Mouse (Mus musculus): ENCODE results near the gene Exd2. TPM values are rescaled to one million over a fixed set of nuclear protein-coding genes. Genes with fewer than 3 reads are reported as not detected.

The Exd2 gene
- 100 to 1,000 TPM in 1 of 2 experiments, 10 to 100 TPM in 1; 97.7 to 134 TPM for total RNA-seq (2021)
- long read RNA-seq, experiment 1, full-length matches to known transcripts: 94 of 117 reads
- long read RNA-seq, experiment 1, partial matches to known transcripts: 9 of 117 reads
- long read RNA-seq, experiment 1, other reads (novel, unspliced or antisense): 14 of 117 reads
- long read RNA-seq, experiment 2, full-length matches to known transcripts: 94 of 124 reads
- long read RNA-seq, experiment 2, partial matches to known transcripts: 10 of 124 reads
- long read RNA-seq, experiment 2, other reads (novel, unspliced or antisense): 20 of 124 reads

DNA sequence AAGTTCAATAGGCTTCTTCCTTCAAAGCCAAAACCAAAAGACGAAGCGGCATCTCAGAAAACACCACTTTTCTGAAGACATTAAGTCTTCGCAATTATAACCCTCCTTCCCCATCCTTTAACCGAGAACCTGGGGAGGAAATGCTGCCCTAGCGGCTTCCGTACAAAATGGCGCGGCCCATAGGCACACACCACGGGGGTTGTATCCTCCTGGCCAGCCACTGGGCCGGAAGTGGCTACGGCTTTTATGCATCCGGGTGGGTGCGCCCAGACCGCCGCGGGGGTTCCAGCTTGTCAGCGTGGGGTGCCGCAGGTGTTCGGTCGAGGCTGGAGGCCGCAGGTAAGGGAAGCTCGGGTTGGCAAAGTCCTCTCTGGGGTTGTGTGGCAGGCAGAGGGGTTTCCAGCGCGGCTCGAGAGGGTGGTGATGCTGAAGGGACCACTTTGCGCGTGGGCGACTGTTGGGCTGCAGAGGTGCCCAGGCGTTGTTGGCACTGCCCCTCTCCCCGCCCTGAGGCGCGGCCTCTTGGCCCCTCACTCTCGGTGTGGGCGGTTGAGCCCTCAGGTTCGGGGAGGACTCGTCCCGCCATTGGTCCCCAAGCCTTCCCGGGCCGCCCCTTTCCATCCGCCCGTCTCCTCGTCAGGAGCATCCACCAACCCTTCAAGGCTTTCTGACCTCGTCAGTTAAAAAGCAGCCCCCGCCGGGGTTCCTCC, at the start of gene Exd2:
Gene Exd2, plus strand, starts transcription at position 154 of the 710 bp plus-strand sequence.
- intact Hi-C loops (cut with DNase I): loop anchor here (10.0 kb wide), 1 partner anchor 308 kb away; no protein-coding TSS in a partner anchor
- peak; percentile 87 to 93 for DNase-seq (ENCODE audit: low spot score in 2 of 2)

DNA sequence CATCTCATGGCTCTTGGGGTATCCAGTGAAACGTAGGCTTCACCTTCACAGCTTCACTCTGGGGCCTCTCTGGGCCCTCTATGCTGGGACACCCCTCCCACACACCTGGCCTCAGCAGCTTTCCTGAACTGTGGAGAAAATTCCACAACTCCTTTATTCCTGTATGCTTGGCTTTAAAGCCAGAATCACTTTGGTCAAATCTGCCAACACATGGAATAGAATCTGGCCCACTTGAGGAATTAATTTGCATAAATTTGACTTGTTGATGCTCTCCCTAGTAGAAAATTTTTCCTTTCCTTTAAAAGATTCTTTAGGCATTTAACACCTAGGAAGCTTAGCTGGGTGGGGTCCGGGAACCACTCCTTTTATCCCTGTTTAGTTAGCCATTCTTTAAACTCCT, 47.8 kb upstream of the Exd2 start:
- intact Hi-C loops (cut with DNase I): no loop called here
- no peak for DNase-seq (ENCODE audit: low spot score in 2 of 2)

DNA sequence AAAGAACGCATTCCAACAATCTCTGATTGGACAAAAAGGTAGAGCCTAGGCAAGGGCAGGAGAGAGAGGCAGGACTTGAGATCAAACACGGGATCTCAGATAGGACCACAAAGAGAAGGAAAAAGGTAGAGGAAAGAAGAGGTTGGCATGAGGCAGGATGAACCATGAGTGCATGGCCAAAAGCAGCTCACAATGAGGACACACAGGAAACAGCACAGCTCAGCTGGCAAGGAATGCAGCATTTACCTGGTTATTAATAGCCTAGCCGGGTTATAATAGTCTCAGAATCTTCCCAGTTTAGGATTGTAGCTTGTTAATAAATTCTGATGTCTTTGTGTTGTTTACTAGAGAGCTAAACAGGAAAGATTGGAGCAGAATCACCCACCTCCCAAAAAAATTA, 35.2 kb upstream of the Exd2 start:
- DNase-seq (ENCODE audit: low spot score in 2 of 2): no peak
- intact Hi-C loops (cut with DNase I): no loop called here

DNA sequence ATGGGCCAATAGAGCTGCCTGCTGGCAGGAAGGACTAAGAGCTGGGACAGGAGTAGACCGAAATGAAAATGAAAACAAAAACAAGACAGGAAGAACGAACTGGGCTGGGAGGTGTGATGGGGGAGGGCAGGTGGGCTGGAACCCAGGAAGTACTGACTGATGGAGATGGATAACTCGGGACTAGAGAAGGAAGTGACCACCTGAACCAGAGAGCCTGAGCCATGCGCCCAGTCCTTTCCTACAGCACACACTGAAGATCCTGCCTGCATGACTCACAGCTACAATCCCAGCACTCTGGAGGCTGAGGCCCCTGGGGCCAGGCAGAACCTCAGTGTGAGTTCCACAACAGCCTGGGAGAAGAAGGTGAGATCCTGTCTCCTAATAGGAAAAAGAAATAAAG, 29.6 kb upstream of the Exd2 start:
- intact Hi-C loops (cut with DNase I): no loop called here
- DNase-seq (ENCODE audit: low spot score in 2 of 2): no peak

DNA sequence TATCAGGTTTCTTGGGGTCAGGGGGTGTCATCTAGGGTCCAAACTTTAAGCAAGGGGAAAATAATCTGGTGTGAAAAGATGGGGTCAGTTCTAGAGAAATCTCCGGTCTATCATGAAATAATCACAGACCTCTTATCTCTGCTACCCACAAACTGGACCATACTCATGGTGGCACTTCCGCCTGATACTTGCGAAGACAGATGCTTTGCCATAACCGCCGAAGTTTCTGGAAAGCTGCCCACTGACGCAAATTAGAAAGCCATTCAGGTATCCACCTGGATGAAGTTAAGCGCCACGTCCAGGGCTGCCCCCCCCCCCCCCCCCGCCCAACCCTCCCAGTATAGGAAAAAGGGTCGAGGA, 28.3 kb upstream of the Exd2 start:
- DNase-seq (ENCODE audit: low spot score in 2 of 2): peak in 1 of 2 experiments; percentile 5
- intact Hi-C loops (cut with DNase I): no loop called here

DNA sequence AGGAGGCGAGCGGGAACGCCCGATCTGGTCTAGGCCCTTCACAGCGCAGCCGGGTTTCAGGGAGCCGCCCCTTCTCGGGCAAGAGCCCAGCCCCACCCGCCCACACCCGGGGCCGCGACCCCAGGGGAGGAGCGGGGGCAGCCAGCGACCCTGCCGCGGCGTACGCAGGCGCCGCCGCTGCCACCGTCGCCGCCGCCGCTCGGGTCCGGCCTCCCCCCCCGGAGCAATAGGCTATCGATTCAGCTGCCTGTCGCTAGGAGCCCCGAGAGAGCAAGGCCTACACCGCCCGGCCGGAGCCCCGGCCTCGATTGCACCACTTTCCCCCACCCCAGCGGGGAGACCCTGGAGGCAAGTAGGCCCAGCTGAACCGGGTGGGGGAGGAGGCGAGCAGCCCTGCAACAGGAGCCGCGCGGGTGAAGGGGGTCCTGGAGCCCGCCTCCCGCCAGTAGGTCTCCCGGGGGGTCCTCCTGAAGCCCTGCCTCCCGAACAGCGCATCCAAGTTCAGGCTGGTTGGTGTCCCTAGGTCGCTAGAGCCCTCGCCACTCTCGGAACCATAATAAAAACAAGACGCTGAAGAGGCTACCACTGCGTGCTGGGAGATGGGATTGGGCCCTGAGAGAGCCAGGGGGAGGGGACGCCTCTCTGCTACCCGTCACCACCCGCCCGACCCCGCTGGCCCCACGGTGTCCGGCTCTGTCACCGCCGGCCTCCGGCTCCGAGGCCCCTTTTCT, 27.8 kb upstream of the Exd2 start:
- intact Hi-C loops (cut with DNase I): no loop called here
- peak; percentile 71 to 74 for DNase-seq (ENCODE audit: low spot score in 2 of 2)

DNA sequence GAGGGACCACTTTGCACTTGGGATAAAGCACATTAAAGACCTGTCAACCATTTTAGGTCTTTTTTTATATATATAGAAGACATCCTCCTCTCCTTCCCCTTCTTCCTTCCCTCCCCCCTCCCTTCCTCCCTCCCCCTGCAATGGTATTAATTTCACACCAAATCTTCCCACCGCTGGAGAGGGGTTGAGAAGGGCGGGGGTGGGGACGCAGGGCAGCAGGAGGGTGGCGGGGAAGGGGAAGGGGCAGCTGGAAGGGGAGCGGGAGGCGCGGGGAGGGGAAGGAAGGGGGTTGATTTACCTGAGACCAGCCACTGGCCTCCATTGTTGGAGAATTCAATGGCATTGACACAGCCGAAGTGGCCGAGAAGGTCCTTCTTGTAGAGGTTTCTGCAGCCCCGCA, 27.0 kb upstream of the Exd2 start:
- intact Hi-C loops (cut with DNase I): no loop called here
- no peak for DNase-seq (ENCODE audit: low spot score in 2 of 2)

DNA sequence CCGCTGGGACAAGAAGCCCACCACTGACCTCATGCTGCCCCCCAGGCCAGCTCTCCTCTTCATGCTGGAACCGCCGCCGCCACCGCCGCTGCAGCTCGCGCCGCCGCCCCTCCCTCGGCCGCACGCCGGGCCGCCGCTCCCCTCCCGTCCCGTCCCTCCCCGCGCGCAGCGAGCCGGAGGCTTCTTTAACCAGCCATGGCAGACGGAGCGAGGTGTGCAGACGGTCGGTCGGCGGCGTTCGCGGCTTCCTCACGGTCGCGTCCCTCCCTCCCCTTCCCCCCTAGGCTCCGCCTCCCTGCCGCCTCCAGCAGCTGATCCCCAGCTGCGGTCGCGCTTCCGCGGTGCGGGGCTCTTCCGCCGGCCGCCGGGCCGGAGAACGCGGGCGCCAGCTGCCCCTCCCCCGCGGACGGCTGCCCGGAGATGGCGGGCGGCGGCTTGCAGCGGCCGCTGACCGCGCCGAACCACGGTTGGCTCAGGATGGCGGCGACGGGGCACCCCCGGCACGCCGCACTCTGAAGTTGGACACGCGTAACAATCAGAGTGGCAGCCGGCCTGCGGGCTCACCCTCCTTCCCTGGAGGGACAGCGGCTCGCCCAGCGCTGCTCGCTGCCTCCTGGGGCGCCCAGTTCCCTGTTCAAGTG, 26.4 kb upstream of the Exd2 start, which contains the start of gene Dcaf5:
Gene Dcaf5, minus strand, starts transcription at position 266 of the 641 bp plus-strand sequence.
- intact Hi-C loops (cut with DNase I): no loop called here
- DNase-seq (ENCODE audit: low spot score in 2 of 2): peak; percentile 49 to 81

DNA sequence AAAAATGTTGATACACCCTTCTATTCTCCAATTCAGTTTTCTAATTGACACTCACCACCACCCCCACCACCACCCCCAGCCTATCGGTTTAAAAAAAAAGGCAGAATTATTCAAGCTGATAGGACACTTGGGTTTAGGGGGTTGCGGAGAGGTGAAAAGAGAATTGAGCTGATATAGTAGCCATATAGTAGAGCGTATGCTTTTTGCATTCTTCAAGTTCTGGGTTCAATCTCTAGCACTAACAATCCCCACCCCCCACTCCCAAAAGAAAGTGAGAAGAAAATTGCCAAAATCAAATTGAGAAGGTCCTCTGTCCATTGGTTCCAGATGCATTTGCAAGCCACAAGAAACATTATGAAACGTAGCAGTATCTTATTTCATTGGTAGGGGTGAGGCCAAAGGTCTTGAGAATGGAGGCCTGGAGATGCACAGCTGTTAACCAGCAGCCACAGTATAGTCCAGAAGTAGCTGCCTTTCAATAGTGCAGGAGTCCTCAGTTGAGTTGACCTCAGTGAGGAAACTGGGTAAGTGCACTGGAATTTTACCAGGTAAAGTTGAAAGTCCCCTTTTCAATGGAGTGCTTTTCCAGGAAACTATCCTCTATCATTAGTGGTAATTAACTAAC, 25.7 kb upstream of the Exd2 start:
- intact Hi-C loops (cut with DNase I): no loop called here
- DNase-seq (ENCODE audit: low spot score in 2 of 2): no peak

DNA sequence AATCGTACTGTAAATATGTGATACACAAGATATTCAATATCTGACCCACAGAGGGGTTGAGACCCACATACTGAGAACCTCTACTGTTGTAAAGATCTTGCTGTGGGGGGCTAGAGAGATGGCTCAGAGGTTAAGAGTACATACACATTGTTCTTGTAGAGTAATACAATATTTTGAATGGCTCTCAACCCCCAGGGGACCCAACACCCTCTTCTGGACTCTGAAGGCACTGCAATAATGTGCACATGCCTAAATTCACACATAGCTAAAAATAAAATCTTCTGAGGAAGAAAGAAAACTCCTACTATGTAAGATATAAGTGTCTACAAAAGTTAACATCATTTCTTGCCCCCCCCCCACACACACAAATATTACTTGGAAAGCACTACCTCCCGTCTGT, 21.9 kb upstream of the Exd2 start:
- no peak for DNase-seq (ENCODE audit: low spot score in 2 of 2)
- intact Hi-C loops (cut with DNase I): no loop called here

DNA sequence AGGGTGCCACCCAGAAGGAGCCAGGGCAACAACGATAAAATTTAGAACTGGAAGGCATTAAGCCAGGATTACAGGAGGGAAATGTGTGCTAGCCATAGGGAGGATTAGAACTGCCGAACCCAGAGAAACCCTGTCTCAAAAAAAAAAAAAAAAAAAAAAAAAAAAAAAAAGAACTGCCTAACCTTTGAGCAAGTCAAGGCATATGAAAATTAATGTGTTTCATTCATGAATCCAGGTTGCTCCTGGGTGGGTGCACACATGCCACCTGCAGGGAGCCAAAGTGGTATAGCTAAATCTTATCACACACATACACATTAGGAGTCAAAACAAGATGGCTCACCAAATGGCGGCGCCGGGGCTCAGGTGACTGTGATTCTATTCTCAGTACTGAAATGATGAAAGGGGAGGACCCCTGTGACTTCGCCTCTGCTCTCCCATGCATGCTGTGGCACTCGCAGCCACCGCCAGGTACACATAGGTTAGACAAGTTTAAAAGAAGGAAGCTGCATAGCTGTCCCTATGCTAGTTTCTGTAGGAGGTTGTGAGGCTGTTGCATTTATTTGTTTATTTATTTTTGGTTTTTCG, 18.3 kb upstream of the Exd2 start:
- intact Hi-C loops (cut with DNase I): no loop called here
- DNase-seq (ENCODE audit: low spot score in 2 of 2): no peak

DNA sequence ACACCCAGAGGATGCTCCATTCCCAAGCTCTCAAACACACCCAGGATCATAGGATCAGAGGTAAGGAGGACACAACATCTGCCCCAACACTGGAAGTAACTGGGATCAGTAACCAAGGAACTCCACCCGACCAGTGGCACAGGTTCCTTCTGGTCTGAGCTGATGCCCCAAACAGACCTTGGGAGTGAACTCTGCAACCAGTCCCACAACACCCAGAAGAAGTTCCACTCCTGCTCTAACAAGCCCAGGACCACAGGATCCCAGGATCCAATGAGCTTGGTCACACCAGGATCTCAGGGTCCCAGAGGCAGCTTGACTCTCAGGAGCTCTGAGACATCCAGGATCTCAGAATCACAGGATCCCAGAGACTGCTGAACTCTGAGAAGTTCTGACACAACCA, 9.4 kb upstream of the Exd2 start:
- intact Hi-C loops (cut with DNase I): no loop called here
- no peak for DNase-seq (ENCODE audit: low spot score in 2 of 2)

DNA sequence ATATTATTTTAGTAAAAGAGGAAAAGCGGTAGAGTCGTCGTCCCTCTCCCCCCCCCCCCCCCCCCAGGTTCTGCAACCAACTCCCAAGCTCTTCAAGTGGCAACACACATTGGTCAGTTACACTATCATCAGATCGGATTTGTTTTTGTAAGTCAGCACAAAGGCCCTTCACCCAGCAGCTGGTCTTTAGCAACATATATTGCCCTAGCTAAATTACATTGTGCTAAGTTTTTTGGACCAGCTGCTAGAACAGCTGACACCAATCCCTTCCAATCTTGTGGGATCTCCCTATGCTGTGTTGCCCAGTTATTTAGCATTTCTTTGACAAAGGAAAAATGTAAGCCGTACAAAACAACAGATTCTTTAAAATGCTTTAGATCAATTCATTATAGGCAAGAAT, 4.9 kb upstream of the Exd2 start:
- DNase-seq (ENCODE audit: low spot score in 2 of 2): no peak
- intact Hi-C loops (cut with DNase I): no loop called here

DNA sequence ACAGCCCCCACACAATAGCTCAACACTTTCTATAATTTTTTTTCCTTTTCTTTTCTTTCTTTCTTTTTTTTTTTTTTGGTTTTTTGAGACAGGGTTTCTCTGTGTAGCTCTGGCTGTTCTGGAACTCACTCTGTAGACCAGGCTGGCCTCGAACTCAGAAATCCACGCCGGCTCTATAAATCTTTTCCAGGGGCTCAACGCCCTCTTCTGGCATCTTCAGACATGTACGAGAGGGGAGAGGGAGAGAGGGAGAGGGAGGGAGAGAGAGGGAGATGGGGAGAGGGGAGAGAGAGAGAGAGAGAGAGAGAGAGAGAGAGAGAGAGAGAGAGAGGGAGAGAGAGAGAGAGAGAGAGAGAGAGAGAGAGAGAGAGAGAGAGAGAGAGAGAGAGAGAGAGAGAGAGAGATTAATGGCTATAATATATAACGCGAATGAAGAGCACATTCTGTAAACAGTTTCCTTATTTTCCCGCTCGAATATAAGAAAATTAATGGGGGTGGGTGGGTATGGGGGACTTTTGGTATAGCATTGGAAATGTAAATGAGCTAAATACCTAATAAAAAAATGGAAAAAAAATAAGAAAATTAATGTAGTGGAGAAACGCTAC, 501 bp upstream of the Exd2 start:
- DNase-seq (ENCODE audit: low spot score in 2 of 2): peak in 1 of 2 experiments; percentile 12
- intact Hi-C loops (cut with DNase I): loop anchor here (10.0 kb wide), 1 partner anchor 308 kb away; no protein-coding TSS in a partner anchor

DNA sequence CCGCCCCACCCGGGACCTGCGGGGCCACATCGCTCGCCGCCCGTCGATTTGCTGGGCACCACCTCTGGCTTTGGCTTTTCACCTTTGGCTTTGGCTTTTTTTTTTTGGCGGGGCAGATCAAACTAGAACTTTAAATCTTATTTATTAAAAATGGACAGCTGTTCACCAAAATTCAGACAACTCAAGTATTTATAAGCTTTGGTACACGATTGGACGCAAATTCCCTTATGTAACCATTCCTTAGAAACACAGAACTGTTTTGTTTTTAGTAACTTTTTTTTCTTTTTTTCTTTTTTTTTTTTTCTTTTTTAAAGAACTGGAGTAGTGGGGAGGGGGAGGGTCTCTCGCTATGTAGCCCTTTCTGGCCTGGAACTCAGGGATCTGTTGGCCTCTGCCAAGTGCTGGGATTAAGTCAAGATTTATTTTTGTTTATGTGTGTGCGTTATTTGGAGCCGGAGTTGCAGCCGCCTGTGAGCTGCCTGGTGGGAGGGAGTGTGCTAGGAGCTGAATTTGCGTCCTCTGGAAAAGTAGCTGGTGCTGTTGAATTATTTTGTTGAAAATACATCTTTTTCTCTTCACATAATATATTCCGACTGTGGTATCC, 873 bp downstream of the Exd2 start:
- peak in 1 of 2 experiments; percentile 13 for DNase-seq (ENCODE audit: low spot score in 2 of 2)
- intact Hi-C loops (cut with DNase I): loop anchor here (10.0 kb wide), 1 partner anchor 309 kb away; no protein-coding TSS in a partner anchor

DNA sequence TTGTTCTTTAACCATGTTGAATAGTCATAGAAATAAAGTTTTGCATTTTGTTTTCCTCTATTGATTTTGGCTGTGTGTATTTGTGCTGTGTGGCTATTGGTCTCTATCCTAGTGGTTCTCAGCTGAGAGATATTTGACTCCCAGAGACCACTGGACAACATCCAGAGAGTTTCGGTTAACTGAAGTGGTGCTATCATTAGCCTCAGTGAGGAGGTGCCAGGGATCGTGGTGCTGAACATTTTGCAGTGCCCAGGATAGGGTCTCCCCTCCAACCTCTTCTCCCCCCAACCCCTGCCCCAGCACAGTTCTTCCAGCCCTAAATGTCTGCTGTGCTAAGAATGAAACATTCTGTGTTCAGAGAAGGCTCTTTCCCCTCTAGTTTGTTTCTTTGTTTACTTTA, 7.3 kb downstream of the Exd2 start:
- intact Hi-C loops (cut with DNase I): no loop called here
- DNase-seq (ENCODE audit: low spot score in 2 of 2): no peak

DNA sequence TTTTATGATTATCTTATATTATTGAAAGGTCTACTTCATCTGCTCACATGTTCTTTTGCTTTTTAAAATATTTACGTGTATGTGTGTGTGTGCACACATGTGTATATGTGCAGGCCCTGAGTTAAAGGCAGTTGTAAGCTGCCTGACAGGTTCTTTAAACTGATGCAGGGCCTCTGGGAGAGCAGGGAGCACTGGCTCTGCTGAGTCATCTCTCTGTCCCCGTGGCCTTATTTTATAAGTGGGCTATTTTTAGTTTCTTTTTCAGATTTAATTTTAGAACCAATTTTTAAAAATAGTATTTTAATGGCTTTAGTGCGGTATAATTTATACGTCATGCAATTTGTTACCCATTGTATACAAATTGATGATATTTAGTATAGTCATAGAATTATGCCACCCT, 9.0 kb downstream of the Exd2 start:
- intact Hi-C loops (cut with DNase I): no loop called here
- no peak for DNase-seq (ENCODE audit: low spot score in 2 of 2)

DNA sequence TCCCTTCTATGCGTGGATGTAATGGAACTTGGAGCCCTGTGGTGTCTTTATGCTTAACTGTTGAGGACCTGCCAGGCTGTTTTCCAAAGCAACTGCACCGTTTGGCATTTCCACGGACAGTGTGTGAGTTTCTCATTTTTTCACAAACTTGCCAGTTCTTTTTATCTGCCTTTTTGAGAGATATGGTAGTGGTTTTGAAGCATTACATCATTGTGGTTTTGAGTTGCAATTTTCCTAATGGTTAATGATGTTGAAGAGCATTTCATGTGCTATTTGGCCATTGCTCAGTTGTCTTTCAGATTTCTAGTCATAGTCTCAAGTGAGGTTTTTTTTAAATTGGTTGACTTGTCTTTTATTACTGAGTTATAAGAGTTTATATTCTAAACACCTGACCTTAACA, 10.8 kb downstream of the Exd2 start:
- no peak for DNase-seq (ENCODE audit: low spot score in 2 of 2)
- intact Hi-C loops (cut with DNase I): no loop called here
